ENCODE assay signal across 12 mouse cellular contexts in the genomic region with DNA sequence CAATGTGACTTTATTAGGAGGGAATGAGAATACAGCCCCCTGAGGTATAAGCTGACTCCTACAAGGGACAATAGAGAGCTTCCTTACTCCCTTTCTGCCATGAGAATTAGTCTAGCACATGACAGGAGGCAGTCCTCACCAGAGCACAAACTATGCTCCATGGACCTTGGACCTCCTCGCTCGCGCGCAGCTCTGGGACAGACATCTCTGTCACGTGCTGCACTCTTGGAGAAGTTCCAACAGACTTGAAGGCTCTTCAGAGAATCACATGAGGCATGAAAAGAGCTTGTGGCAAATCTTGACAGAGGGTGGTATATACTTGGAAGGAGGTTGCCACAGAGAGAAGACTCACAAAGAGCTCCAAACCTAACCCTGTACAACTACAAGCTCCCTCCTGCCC. TPM values are rescaled to one million over a fixed set of nuclear protein-coding genes. Genes with fewer than 3 reads are reported as not detected.
DNase-seq lines count a peak whose midpoint lies in the region; ATAC-seq and TF ChIP-seq lines count a peak whose summit lies in the region.
"Had no signal": no experiment of that assay in that cellular context is flagged by ENCODE, and none has a peak within 500 bp of the region (broad histone marks: within the 10 kb centered on the region; RNA-seq: fewer than 3 reads in every experiment).

No protein-coding gene starts in this region.

- WGBS in intestine, embryonic 16.5 days = 58% methylated on average over 5 of the region's 5 CpGs
- 40% methylated on average over 5 of the region's 5 CpGs for WGBS in lung, embryonic 14.5 days

- H3K36me3 ChIP-seq in intestine, embryonic 16.5 days (ENCODE audit: control insufficient read depth, insufficient read depth, low read length) = no peaks in the 10 kb centered on the region
- H3K36me3 ChIP-seq in lung, embryonic 14.5 days (ENCODE audit: insufficient read depth) = no peaks in the 10 kb centered on the region
- H3K36me3 ChIP-seq: liver, embryonic 12.5 days; midbrain, embryonic 12.5 days had no signal

- peak; percentile 26 for DNase-seq in left cerebral cortex, postnatal 4 days
- DNase-seq in left cerebral cortex, postnatal 14 days (ENCODE audit: low spot score in 2 of 2) = no peak
- DNase-seq in lung, embryonic 14.5 days = peak; percentile 84
- DNase-seq in yolk sac, embryonic 10.5 days (ENCODE audit: low spot score) = peak; percentile 84
- no peak for DNase-seq in embryo, embryonic 10 days (ENCODE audit: low spot score)
- no peak for DNase-seq in layer of hippocampus, adult 9-11 months
- DNase-seq: cerebellum, adult 9-10 months; thymus, postnatal 25 days had no signal

- H3K9ac ChIP-seq in intestine, embryonic 16.5 days (ENCODE audit: low read depth, low read length) = no peak overlapping the region
- H3K9ac ChIP-seq in lung, embryonic 14.5 days = no peak overlapping the region
- H3K9ac ChIP-seq: liver, embryonic 12.5 days; midbrain, embryonic 12.5 days had no signal

- peak; percentile 87 for ATAC-seq in intestine, embryonic 16.5 days
- ATAC-seq in lung, embryonic 14.5 days (ENCODE audit: insufficient read depth) = peak; percentile 33; the same call in 1 of the 2 replicates
- ATAC-seq: forebrain, embryonic 16.5 days; liver, embryonic 12.5 days had no signal

- H3K4me1 ChIP-seq in intestine, embryonic 16.5 days (ENCODE audit: control insufficient read depth, insufficient read depth, low read length) = peaks cover 19% of the 10 kb centered on the region
- H3K4me1 ChIP-seq in lung, embryonic 14.5 days (ENCODE audit: insufficient read depth) = peaks cover 7% of the 10 kb centered on the region
- H3K4me1 ChIP-seq: liver, embryonic 12.5 days; midbrain, embryonic 12.5 days had no signal

- H3K4me3 ChIP-seq in intestine, embryonic 16.5 days (ENCODE audit: low read length) = no peak overlapping the region
- H3K4me3 ChIP-seq in lung, embryonic 14.5 days (ENCODE audit: low read depth, low read length) = no peak overlapping the region
- H3K4me3 ChIP-seq: liver, embryonic 12.5 days; midbrain, embryonic 12.5 days had no signal

- H3K27me3 ChIP-seq in intestine, embryonic 16.5 days (replicated peaks; ENCODE audit: control insufficient read depth, insufficient read depth, low read length) = no peaks in the 10 kb centered on the region
- H3K27me3 ChIP-seq in lung, embryonic 14.5 days (ENCODE audit: insufficient read depth, low read length) = peaks cover 11% of the 10 kb centered on the region; the same call in 1 of the 2 replicates

- H3K27ac ChIP-seq in intestine, embryonic 16.5 days (ENCODE audit: low read length) = peak overlapping the region; percentile 80
- no peak overlapping the region for H3K27ac ChIP-seq in lung, embryonic 14.5 days (ENCODE audit: low read depth)
- H3K27ac ChIP-seq: liver, embryonic 12.5 days; midbrain, embryonic 12.5 days had no signal

- intact Hi-C loops in left cerebral cortex, postnatal 4 days (cut with DNase I) = no loop called here
- intact Hi-C loops in left cerebral cortex, postnatal 14 days (cut with DNase I) = no loop called here

- H3K4me2 ChIP-seq in intestine, embryonic 16.5 days (ENCODE audit: low read depth, low read length) = no peak overlapping the region
- no peak overlapping the region for H3K4me2 ChIP-seq in lung, embryonic 14.5 days
- H3K4me2 ChIP-seq: liver, embryonic 12.5 days; midbrain, embryonic 12.5 days had no signal

- TF ChIP-seq CTCF in lung, embryonic 14.5 days (IDR thresholded peaks at IDR 0.05; ENCODE audit: low read depth) = no peak

- H3K9me3 ChIP-seq in intestine, embryonic 16.5 days (ENCODE audit: control insufficient read depth, low read length) = no peaks in the 10 kb centered on the region
- H3K9me3 ChIP-seq in lung, embryonic 14.5 days (ENCODE audit: low read depth, low read length) = no peaks in the 10 kb centered on the region
- H3K9me3 ChIP-seq: liver, embryonic 12.5 days; midbrain, embryonic 12.5 days had no signal

RNA-seq across cellular contexts. Expression of gene Prdm1, which starts 46.9 kb away (rescaled TPM):
- total RNA-seq in left cerebral cortex, postnatal 4 days (2021) = 1 to 10 TPM; 1.3 to 2.2 TPM
- total RNA-seq in left cerebral cortex, postnatal 14 days (2021) = 1 to 10 TPM; 1.2 to 1.4 TPM
- 22.1 and 28.4 TPM in 2 replicates for polyA plus RNA-seq in intestine, embryonic 16.5 days (2015; fragmentation: Nextera tagmentation; extraction: Ambion mirVana)
- polyA plus RNA-seq in lung, embryonic 14.5 days (2014; fragmentation: Nextera tagmentation; extraction: Ambion mirVana) = 2.6 and 2.7 TPM in 2 replicates

Comparison
In these comparisons a context has a peak if more than half of its experiments do, and no peak if none do; other contexts are left out.
1. DNase-seq: peak in left cerebral cortex, postnatal 4 days (single experiment), lung, embryonic 14.5 days (single experiment) and yolk sac, embryonic 10.5 days (single experiment); none in left cerebral cortex, postnatal 14 days (0 of 2), embryo, embryonic 10 days (single experiment) and layer of hippocampus, adult 9-11 months (single experiment).